Mouse (Mus musculus) mouse trophoblast stem cell (cell line): ENCODE data around the gene Cxcl12.

Experiments
- in situ Hi-C, 2 experiments: fragments of 300-500 bp; cut with MseI, MboI; formaldehyde crosslinking; loops; 2 replicates in 1 of 2; 3 replicates in 1 of 2; pipeline ENCODE4 v1.15.1; 2025

The Cxcl12 gene

DNA sequence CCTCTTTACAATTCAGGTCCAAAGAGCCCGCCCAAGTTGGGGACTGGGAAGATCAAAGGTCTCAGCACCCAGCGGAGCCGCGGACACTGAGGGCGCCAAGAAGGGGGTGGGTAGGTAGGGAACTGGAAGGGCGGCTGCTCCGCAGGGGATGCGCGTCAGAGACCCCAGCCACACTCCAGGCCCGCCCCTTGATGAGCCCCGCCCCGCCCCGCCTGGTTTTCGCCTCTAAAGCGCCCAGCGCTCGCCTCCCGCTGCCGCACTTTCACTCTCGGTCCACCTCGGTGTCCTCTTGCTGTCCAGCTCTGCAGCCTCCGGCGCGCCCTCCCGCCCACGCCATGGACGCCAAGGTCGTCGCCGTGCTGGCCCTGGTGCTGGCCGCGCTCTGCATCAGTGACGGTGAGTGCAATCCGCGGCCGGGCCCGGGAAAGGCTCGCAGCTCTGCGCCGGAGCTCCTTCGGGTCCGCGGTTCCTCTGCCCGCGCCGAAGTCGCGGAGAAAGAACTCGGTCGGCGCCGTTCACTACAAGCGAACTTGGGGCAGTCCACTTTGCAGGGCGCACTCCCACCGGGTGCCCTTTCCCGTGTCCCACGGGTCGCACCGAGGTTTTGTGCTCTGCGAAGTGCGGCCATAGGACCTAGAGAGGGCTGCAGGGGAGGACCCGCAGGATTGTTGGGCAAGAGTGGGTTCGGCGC, at the start of gene Cxcl12:
Cxcl12 (plus strand) TSS at position 215 of the 691 bp plus-strand sequence.
- in situ Hi-C loops: loop anchor here in 1 of 2 experiments (10.0 kb wide), 1 partner anchor 656 kb away; no protein-coding TSS in a partner anchor

DNA sequence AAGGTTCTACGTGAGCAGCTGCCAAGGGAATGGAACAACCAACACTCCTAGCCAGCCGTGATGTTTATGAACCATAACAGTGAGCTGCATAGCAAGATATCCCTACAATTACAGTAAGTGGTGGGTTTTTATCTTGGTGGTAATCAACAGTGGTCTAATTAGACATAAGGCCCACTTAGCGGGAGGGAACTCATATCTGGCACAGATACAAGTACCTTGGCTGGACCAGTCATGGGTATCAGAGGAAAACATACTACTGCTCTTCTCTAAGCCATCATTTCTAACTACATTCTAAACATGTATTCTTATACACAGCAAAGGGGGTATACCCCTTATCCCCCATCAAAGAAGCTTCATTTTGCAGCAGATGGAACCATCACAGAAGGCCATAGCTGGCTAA, 46.3 kb upstream of the Cxcl12 start:
- in situ Hi-C loops: no loop called here

DNA sequence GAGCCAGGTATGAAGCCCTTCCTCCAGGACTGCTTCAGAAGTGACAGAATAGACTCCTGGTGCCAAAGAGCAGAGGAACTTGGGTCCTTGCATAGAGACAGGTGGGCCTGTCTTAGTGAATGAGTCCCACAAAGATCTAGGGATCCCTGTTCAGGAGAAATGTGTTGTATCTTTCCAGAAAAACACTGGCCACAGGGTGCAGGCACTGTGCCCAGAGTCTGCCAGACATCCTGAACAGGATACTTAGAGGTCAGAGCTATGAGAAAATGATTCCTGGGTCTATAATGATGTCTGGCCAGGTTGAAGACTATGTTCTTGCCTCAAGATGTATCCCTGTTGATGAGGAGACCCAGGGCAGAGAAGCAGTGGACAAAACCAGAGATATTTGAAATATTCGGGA, 42.0 kb upstream of the Cxcl12 start:
- in situ Hi-C loops: no loop called here

DNA sequence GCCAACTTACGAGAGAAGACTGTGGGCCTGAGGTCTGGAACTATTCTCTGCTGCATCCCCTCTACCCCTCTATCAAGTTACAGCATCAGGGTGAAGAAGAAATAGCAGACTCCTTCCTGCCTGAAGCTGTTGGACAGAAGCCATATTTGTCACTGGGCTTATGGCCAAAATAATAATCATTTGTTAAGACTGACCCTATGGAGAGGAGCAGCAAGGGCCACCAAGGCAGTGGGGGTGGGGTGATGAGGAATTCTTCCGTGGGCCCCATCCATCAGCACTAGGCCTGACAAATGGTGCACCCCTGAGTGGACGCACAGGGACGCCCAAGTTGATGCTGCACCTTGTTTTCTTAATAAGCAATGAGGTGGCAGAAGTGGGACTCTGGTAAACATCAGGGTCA, 38.9 kb upstream of the Cxcl12 start:
- in situ Hi-C loops: no loop called here

DNA sequence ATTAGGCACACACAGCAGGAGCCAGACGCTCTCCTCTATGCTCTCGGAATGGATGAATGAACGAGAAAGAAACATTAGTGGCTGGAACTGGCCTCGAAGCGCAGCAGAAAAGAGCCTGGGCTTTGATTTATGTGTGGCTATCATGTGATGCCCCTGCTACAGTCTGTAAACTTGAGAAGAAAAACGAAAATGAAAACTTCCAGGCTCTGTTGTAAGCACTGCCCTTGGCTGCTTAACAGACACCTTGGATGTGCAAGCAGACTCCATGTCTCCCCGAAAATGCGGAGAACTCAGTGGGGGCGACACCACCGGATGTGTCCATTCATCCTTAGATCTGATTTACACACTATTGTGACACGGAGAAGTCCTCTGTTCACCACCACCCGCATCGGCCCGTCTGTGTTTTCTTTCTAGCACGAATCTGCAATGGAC, 37.6 kb upstream of the Cxcl12 start:
- in situ Hi-C loops: no loop called here

DNA sequence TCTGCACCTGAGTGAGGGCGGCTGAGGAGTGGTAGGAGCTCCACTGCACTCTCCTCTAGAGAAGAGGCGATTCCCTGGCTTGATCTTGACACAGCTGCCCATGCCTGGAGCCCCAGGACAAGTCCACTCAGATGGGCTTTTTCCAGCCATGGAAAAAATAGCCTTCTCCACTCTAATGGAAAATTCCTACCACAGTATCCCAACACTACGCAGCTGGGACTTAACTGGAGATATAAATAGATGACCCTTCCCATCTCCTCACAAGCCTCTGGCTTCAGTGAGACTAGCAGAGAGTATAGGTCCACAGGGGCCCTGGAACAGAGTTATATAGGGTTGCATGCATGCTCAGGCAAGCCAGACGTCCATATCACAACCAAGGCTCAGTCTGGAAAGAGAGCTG, 33.8 kb upstream of the Cxcl12 start:
- in situ Hi-C loops: no loop called here

DNA sequence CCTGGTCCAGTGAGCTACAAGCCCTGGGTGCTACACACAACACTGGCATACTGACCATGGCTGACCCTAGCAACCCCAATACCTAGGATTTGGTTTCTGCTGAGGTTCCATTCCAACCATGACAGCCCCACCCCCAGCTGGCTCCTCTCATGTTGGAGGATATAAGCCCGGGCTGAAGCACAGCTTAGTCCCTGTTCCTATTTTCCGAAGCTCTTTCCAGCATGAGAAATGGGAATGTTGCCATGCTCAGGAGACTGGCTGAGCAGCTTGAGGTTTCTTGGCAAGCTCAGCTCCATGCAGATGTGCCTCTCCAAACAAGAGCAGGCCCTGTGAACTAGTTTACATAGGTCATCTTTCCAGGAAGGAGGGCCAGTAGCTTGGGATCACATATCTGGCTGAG, 30.6 kb upstream of the Cxcl12 start:
- in situ Hi-C loops: no loop called here

DNA sequence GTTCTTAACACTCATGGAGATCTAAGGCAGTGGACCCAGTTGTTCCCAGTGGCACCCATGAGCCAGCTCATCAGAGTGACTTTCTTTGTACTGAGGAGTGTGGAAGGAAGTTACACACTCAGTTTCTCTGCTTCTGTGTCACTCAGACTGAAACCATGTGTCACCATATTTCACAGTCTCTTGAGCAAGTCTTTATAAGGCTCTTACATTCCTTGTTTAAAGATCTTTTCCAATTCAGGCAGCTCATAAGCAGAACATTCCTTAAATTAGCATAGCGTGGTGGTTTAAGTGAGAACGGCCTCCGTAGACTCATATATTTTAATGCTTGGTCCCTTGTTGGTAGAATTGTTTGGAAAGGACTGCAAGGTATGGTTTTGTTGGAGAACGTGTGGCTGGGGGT, 27.4 kb upstream of the Cxcl12 start:
- in situ Hi-C loops: no loop called here

DNA sequence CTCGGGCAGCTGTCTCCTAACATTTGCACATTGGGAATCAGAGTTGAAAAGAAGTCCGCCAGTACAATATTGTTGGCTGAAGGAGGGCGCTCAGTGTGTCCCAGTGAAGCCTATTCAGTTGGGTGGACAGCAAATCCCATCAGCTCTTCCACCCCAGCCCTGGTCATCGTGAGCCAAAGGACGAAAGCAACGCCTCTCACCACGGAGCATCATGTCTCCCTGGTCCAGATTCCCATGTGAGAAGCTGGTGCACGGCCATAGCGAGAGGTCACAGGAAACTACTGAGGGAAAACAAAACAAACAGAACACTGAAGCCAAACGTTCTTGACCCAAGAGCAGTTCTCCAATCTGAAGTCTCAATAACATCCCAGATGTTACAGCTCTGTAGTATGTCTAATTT, 21.4 kb upstream of the Cxcl12 start:
- in situ Hi-C loops: no loop called here

DNA sequence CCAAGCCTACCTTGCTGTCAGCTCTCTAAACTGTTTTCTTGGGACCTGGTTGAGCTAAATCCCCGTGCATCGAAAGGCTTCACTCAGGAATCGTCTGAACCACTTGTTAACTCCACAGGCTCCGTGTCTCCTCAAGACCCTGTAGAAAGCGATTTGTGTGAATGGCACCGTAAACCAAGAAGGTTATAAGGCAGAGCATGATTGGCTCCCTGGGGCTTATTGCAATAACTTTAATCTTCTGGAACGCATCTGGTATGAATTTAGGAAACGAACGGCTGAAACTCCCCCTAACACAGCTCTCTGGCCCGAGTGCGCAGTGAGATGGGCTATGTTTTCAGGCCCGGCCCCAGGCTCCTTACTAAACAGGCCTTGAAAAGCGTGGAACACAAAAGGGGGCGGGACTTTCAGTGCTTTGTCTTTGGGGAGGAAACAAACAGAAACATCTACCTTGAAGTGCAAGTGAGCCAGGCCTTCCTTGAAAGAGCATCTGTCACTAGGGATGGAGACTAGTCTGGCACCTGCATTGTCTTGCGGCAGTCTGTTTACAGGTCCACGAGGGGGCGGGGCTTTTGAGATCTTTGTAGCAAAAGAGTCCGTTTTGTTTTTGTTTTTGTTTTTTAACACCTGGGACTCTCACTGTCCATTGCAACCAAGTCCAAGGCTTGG, 16.7 kb upstream of the Cxcl12 start:
- in situ Hi-C loops: no loop called here

DNA sequence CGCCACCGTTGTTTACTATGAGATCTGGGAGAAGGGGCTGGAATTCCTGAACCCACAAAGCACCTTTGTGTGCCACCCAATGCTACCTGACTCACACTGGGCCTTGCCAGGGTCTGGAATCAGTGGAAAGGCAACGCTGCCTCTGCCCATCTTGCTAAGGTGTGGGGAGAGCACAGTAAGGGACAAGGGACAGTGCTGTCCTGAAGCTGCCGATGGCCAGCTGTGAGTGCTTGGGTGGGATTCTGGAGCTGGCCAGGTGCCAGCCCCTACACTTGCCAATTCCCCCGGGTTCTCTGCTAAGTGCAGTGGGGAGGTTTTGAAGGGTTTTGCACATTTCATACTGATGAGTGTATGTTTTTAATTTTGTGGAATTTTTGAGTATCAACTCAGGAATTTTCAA, 15.3 kb upstream of the Cxcl12 start:
- in situ Hi-C loops: no loop called here

DNA sequence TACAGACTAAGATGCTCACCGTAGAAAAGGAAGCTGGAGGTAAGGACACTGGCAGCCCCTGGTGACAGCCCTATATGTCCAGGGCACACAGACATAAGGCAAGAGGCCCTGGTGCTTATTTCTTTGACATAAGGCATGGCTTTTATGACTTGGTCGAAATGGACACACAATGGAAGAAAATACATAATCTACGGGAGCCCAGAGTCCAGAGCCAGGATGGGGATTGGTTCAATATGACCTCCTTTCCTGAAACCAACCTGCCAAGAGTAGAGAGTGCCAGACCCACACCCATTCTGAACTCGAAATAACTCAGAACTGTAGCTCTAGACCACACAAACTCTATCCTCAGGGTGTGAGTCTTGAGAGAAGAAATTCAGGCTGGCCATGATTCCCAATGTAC, 11.5 kb upstream of the Cxcl12 start:
- in situ Hi-C loops: no loop called here

DNA sequence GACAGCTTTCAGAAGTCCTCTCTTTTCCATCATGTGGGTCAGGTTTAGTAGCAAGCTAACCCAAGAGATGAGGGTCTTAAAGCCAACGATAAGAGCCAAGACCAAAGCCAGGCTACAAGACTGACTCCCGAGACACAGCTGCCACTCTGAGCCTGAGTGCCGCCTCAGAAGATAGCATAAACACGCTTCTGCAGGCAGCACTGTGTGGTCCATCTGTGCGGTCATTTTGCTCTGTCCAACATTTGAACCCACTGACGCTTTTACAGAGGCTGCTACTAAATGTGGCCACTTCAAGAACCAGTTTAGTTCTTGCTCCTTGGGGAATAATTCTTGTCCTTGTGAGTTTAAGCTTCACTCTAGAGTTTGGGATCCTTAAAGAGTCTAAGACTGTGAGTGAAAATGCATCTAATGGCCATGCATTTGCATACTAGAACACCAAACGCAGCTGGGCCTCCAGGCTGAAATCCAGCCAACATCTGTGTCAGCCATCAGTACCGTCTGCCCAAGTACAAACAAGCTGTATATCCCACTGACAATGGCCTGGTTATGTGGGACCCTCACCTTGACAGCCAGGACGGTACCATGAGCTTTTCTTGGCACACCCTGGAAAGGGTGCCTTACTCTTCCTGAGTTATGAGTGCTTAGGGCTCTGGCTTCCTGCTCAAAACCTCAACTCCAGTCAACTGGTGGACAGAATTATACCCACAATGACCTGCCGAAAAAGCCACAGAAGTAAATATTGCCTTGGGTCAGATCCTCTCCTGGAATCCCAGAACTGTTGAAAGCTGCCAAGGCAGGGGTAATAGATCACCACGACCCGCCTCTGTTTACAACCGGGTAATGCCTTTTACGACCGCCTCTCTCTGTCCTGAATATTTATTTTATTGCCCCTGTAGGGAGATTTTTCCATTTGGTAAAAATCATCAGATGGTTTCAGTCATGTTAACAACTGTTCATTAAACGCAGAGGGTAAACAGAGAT, 8.3 kb upstream of the Cxcl12 start:
- in situ Hi-C loops: loop anchor here in 1 of 2 experiments (10.0 kb wide), 1 partner anchor 665 kb away; no protein-coding TSS in a partner anchor

DNA sequence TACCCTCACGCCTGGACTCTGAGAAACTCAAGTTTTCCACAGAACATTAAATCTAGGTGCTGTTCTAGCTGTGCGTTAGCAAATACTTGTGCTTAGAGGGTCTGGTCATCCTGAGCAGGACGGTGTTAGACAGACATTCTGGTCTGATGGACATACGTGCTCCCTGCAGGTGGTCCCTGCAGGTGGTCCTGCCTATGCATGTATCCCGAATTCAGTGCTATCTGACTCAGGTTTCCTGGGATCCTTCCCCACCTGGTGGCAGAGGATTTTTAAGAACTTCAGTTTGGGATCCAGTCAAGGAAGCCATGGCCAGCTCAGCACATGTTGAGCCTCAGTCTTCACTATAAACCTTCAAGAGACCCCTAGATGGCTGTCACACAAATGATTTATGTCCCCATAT, 4.8 kb upstream of the Cxcl12 start:
- in situ Hi-C loops: loop anchor here in 1 of 2 experiments (10.0 kb wide), 1 partner anchor 661 kb away; no protein-coding TSS in a partner anchor

DNA sequence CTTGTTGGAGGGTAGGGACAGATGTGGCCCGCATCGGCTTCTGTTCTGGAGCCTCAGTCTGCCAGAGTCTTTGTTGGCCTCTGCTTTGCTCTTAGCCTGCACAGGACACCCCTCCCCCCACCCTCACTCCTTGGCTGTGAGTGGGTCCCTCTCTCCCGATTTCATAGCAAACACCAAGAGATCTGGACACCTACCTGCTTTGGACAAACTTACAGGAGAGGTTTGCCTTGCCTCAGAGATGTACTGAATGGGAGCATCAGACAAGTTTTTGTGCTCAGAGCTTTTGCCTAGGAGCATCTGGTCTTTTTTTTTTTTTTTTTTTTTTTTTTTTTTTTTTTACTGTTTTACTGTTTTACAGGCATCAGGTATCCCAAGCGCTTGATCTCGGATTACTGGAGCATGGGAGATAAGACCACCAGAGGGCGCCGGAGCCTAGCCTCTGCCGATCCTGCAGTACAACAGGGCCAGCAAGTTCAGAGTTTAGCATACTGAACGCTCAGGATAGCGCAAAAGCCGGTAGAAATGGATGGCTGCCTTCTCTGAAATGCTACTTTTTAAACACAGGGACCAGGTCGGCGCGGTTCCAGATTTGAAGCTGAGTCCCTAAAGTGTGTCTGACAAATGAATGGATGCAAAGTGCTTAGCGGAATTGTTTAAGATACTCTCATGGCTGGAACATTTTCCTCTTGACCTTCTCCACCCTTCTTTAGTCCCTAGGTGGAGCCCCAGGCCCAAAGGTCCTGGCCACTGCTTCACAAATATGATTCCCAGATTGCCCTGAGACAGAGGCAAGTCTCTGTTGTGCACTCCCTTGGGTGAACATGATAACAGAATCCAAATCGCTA, 1.5 kb upstream of the Cxcl12 start:
- in situ Hi-C loops: loop anchor here in 1 of 2 experiments (10.0 kb wide), 1 partner anchor 658 kb away; no protein-coding TSS in a partner anchor

DNA sequence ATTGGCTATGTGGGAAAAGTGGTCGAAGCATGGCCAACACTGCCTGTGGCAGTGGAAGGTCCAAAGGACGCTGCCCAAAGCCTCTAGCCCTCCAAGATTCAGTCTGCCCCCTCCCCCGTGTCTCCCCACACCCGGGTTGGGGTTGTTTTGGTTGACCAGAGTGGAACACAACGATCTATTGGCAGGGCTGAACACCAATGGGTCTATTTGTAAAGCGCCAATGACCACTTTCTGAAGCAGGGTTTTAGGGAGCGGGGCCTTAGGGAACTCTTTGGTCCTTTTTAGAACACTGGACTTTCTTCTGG, 957 bp upstream of the Cxcl12 start:
- in situ Hi-C loops: loop anchor here in 1 of 2 experiments (10.0 kb wide), 1 partner anchor 657 kb away; no protein-coding TSS in a partner anchor

DNA sequence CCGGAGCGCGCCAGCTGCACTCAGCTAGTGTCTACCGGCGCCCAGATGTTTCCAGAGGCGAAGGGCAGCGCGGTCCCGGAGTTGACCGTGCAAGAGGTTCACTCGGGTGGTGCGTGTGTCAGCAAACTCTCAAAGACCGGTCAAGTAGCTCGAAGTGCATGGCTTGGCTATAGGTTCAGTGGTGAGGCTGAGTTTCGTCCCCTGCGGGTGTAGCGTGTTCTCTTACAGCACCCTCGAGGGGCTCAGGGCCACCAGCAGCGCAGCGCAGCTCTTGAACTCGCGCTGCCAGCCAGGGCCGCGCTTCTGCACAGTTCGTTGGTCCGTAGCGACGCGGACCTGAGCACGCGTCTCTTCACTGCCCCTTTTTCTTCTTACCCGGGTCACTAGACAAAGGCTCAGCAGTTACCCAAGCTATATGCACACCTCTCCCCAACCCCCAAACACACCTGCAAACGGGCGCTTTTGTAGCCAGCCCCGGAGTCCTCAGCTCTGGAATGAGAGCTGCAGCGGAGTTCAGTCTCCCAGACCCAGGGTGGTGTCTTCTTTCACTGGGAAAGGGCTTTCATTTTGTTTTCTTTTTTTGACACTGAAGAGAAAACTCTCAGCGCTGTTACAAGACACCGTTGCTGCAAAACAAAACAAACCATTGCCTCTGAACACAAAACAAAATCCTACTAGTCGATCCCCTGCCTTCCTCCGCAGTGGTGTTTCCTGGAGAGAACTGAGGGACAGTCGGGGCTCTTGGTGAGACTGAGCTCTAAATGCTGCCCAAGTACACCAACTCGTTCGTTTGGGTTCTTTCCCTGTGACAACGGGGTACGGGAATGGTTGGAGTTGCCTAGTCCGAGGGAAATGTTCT, 945 bp downstream of the Cxcl12 start:
- in situ Hi-C loops: loop anchor here in 1 of 2 experiments (10.0 kb wide), 1 partner anchor 656 kb away; no protein-coding TSS in a partner anchor

DNA sequence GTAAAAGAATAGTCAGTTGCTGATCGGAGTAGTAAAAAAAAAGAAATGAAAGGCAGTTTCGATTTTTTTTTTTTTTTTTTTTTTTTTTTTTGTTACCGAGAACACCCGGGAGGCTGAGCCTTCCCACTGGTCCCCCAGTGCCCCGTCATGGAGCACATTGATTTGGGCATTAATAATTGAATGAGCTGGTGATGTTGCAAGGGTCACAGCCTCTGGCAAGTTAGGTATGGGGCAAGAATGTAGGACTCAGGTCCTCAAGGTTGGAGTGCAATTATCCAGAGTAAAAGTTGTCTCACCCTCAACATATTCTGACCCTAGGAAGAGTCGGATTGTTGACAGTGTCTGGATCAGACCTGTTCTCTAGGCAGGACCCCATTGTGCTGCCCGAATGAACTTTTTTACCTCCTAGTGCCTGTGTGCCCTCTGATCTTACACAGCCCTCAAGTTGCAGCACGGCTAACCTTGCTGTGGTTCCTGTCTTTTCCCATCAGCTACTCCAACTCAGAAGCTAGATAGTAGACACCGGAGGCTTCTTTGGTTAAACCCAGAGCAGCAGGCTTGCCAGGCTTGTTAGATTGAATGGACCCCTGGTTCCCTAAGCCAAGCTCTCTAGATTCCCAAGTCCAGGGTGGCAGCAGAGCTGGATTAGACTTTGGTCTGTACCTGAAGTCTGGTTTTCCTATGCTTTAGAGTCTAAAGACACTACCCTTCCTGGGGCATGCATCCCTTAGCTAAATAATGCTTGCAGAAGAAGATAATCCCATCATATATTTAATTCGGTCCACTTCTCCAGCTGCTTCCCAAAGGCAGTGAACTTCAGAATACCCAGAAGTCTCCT, 1.8 kb downstream of the Cxcl12 start:
- in situ Hi-C loops: loop anchor here (10.0 kb wide), 1 partner anchor 655 kb away; no protein-coding TSS in a partner anchor

DNA sequence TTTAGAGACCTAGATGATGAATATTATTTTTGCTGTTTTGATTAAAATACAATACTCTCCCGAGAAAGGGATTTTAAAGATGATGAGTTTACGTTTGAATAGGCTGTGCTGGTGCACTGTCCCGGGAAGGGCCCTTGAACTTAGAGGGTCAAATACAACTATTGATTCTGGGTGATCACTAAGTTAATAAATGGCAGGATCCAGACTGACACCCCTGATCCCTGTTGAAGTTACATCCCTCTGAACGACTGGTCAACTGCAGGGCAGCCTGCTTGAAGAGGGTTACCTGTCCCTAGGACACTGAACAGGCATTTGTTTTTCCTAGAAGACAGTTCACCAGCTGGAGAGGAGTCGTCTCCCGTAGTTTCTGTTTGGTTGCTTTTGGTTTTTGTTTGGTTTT, 4.0 kb downstream of the Cxcl12 start:
- in situ Hi-C loops: loop anchor here in 1 of 2 experiments (10.0 kb wide), 1 partner anchor 652 kb away; no protein-coding TSS in a partner anchor
